Mouse (Mus musculus) intestine, embryonic 16.5 days (tissue): ENCODE measurements around the gene Cdk13. TPM values are rescaled to one million over a fixed set of nuclear protein-coding genes. Genes with fewer than 3 reads are reported as not detected.

Experiments
- ATAC-seq: fragments of 200-750 bp; cut with Nextera tagmentation; 2 replicates; pipeline ENCODE4 v1.8.0; 2017; ENCODE audit warnings: moderate TSS enrichment, moderate library complexity
- H3K27ac ChIP-seq: fragments of 300-500 bp; sonication (generic); 2 replicates; pipeline ENCODE4 v1.5.1; 2014; ENCODE audit warnings: mild to moderate bottlenecking, low read length
- H3K27me3 ChIP-seq: fragments of 300-500 bp; sonication (generic); replicated peaks from 2 replicates; pipeline ENCODE4 v1.6.1; 2014; ENCODE audit warnings: low read length, control low read depth, mixed read lengths; ENCODE audit not compliant: control insufficient read depth, insufficient read depth
- H3K36me3 ChIP-seq: fragments of 300-500 bp; sonication (generic); 2 replicates; pipeline ENCODE4 v1.6.1; 2014; ENCODE audit warnings: low read length, control low read depth; ENCODE audit not compliant: control insufficient read depth, insufficient read depth
- H3K4me1 ChIP-seq: fragments of 300-500 bp; sonication (generic); 2 replicates; pipeline ENCODE4 v1.6.1; 2014; ENCODE audit warnings: low read length, control low read depth, mixed read lengths; ENCODE audit not compliant: control insufficient read depth, insufficient read depth
- H3K4me2 ChIP-seq: fragments of 300-500 bp; sonication (generic); 2 replicates; pipeline ENCODE4 v1.6.1; 2014; ENCODE audit warnings: low read depth, low read length, control low read depth
- H3K4me3 ChIP-seq: fragments of 300-500 bp; sonication (generic); 2 replicates; pipeline ENCODE4 v1.5.1; 2014; ENCODE audit warnings: mild to moderate bottlenecking, low read length
- H3K9ac ChIP-seq: fragments of 300-500 bp; sonication (generic); 2 replicates; pipeline ENCODE4 v1.6.1; 2014; ENCODE audit warnings: low read depth, low read length
- H3K9me3 ChIP-seq: fragments of 300-500 bp; sonication (generic); 2 replicates; pipeline ENCODE4 v1.6.1; 2016; ENCODE audit warnings: low read length, control low read depth; ENCODE audit not compliant: control insufficient read depth
- WGBS: fragments of 180-500 bp; shearing (Covaris S2); extraction: QIAGEN DNeasy Blood & Tissue Kit; methylation state at CpG from one replicate; pipeline ENCODE4 v1.1.7; 2014; 5-methylcytosine and 5-hydroxymethylcytosine counted together
- polyA plus RNA-seq: library from polyadenylated mRNA; unstranded; fragments of >200 nt; fragmentation: Nextera tagmentation; extraction: Ambion mirVana; gene quantifications from 2 replicates; pipeline ENCODE4 v1.2.1, GENCODE M21; 2015

Cdk13 gene
- polyA plus RNA-seq, 1 experiment from 2014 or later = 7.0 TPM

GRCm38 (mm10) chr13:17775364-17775763 is 29.5 kb downstream of the Cdk13 start:
- Histone ChIP-seq H3K4me3 (no peak overlapping the region), H3K4me2 (no peak overlapping the region), H3K4me1 (no peaks in the 10 kb centered on the region), H3K9ac (no peak overlapping the region), H3K36me3 (peaks cover 8% of the 10 kb centered on the region; the same call in 1 of the 2 replicates), H3K27me3 (no peaks in the 10 kb centered on the region), H3K27ac (no peak overlapping the region), H3K9me3 (no peaks in the 10 kb centered on the region)
- 0 out of 2 replicates have a peak, but pooled peaks have one; percentile 42 for ATAC-seq

DNA sequence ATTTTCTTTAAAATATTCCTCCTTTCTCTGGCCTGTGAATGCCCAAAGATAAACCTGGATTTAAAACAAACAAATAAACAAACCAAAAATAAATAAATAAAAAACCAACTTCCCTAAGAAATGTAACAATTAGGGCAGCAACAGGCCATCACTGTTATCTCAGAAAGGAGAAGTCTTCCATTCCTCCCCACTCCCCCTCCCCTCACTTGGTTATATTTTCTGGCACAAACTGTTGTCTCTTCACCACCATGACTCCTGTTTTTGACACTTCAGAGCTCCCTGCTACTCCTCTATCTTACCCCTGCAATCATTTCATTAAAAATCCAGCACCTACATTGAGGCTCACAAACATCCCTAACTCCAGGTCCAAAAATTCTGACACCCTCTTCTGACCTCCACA is 31.8 kb downstream of the Cdk13 start:
- no peaks in the 10 kb centered on the region for H3K27me3 ChIP-seq
- H3K4me1 ChIP-seq = no peaks in the 10 kb centered on the region
- H3K9ac ChIP-seq = no peak overlapping the region
- peaks cover 8% of the 10 kb centered on the region; the same call in 1 of the 2 replicates for H3K36me3 ChIP-seq
- no peak overlapping the region for H3K27ac ChIP-seq
- no peak overlapping the region for H3K4me3 ChIP-seq
- no peak overlapping the region for H3K4me2 ChIP-seq
- H3K9me3 ChIP-seq = no peaks in the 10 kb centered on the region
- ATAC-seq = no peak

GRCm38 (mm10) chr13:17772574-17772973 is 32.3 kb downstream of the Cdk13 start:
- Histone ChIP-seq H3K27ac (no peak overlapping the region), H3K36me3 (peaks cover 8% of the 10 kb centered on the region; the same call in 1 of the 2 replicates), H3K4me2 (no peak overlapping the region), H3K4me3 (no peak overlapping the region), H3K9ac (no peak overlapping the region), H3K9me3 (no peaks in the 10 kb centered on the region), H3K27me3 (no peaks in the 10 kb centered on the region), H3K4me1 (no peaks in the 10 kb centered on the region)
- WGBS = 77% methylated on average over 6 of the region's 6 CpGs
- ATAC-seq = no peak

DNA sequence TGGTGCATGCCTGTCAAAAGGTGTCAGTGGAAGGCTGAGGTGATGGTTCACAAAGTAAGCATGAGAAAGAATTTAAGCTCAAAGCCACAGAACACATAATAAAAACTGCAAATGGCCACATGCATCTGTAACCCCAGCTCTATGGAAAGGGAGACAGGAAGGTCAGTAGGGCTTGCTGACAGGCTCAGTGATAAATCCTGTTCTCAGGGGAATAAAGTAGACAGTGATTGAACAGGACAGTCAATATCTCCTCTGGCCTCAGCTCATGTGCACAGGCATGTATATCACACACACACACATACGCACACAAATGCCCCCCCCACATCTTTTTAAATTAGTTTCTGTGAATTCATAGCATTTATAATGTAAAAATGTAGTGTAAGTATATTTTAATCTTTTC is 42.5 kb downstream of the Cdk13 start:
- no peaks in the 10 kb centered on the region for H3K27me3 ChIP-seq
- H3K9me3 ChIP-seq = no peaks in the 10 kb centered on the region
- H3K4me2 ChIP-seq = no peak overlapping the region
- H3K9ac ChIP-seq = no peak overlapping the region
- no peak overlapping the region for H3K4me3 ChIP-seq
- ATAC-seq = no peak
- H3K4me1 ChIP-seq = no peaks in the 10 kb centered on the region
- no peak overlapping the region for H3K27ac ChIP-seq
- H3K36me3 ChIP-seq = 0 out of 2 replicates have a peak, but pooled peaks cover 3% of the 10 kb centered on the region
- 97% methylated on average over 1 of the region's 1 CpGs for WGBS

DNA sequence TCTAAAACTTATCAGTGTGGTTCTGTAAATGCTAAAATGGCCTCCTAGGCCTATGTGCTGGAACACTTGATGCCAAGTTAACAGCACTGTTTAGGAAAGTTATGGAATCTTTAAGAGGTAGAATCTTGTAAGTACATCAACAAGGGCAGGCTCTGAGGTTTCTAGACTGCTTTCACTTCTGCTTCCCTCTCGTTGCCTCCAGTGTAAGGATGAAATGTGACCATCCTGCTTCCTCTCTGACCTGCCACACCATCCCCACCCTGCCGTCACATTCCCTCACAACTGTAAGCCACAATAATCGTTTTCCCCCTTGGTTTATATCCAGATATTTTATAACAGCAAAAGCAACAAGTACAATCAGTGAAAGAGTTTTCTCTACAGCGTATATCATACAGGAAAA is 49.9 kb downstream of the Cdk13 start:
- no peak for ATAC-seq
- Histone ChIP-seq H3K27ac (no peak overlapping the region), H3K4me3 (no peak overlapping the region), H3K4me2 (no peak overlapping the region), H3K9ac (no peak overlapping the region), H3K9me3 (no peaks in the 10 kb centered on the region), H3K36me3 (no peaks in the 10 kb centered on the region), H3K27me3 (no peaks in the 10 kb centered on the region), H3K4me1 (no peaks in the 10 kb centered on the region)
- 80% methylated on average over 4 of the region's 4 CpGs for WGBS

GRCm38 (mm10) chr13:17728798-17729197 is 76.1 kb downstream of the Cdk13 start:
- no peak for ATAC-seq
- Histone ChIP-seq H3K4me1 (no peaks in the 10 kb centered on the region), H3K27me3 (no peaks in the 10 kb centered on the region), H3K9me3 (no peaks in the 10 kb centered on the region), H3K4me2 (no peak overlapping the region), H3K36me3 (no peaks in the 10 kb centered on the region), H3K9ac (no peak overlapping the region), H3K27ac (no peak overlapping the region), H3K4me3 (no peak overlapping the region)
- 85% methylated on average over 3 of the region's 3 CpGs for WGBS

- whole genome bisulfite sequencing = 92% methylated on average over 4 of the region's 4 CpGs
- Histone ChIP-seq H3K4me2 (no peak overlapping the region), H3K9me3 (no peaks in the 10 kb centered on the region), H3K36me3 (no peaks in the 10 kb centered on the region), H3K27ac (no peak overlapping the region), H3K9ac (no peak overlapping the region), H3K27me3 (no peaks in the 10 kb centered on the region), H3K4me1 (no peaks in the 10 kb centered on the region), H3K4me3 (no peak overlapping the region)
- no peak for ATAC-seq
Observed at GRCm38 (mm10) chr13:17727922-17728321, 77.0 kb downstream of the Cdk13 start.

DNA sequence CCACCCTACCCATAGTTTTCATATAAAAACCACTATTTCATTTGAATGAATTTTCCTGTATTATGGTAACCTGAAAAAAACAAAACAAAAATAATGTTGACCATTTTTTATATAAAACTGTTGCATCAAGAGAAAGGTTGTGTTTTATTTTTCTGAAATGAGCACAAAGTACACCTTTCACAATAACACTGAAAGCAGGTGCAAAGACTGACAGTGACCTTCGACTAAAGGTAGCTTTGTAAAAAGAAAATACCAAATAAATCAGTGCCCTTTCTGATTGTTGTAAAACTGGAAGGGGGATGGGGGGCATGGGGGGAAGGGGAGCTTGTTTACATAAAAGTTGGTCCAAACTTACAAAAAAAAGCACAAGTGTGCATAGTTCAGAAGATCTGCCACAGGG is 87.5 kb downstream of the Cdk13 start:
- Histone ChIP-seq H3K36me3 (no peaks in the 10 kb centered on the region), H3K4me2 (no peak overlapping the region), H3K9me3 (no peaks in the 10 kb centered on the region), H3K4me1 (no peaks in the 10 kb centered on the region), H3K9ac (no peak overlapping the region), H3K4me3 (no peak overlapping the region), H3K27ac (no peak overlapping the region), H3K27me3 (no peaks in the 10 kb centered on the region)
- WGBS = 92% methylated on average over 1 of the region's 1 CpGs
- ATAC-seq = no peak

GRCm38 (mm10) chr13:17708784-17709311 is 96.0 kb downstream of the Cdk13 start:
- Histone ChIP-seq H3K27me3 (no peaks in the 10 kb centered on the region), H3K36me3 (no peaks in the 10 kb centered on the region), H3K9ac (no peak overlapping the region), H3K4me3 (no peak overlapping the region), H3K9me3 (no peaks in the 10 kb centered on the region), H3K4me1 (no peaks in the 10 kb centered on the region), H3K4me2 (no peak overlapping the region), H3K27ac (no peak overlapping the region)
- ATAC-seq = no peak
- WGBS = 83% methylated on average over 5 of the region's 5 CpGs

DNA sequence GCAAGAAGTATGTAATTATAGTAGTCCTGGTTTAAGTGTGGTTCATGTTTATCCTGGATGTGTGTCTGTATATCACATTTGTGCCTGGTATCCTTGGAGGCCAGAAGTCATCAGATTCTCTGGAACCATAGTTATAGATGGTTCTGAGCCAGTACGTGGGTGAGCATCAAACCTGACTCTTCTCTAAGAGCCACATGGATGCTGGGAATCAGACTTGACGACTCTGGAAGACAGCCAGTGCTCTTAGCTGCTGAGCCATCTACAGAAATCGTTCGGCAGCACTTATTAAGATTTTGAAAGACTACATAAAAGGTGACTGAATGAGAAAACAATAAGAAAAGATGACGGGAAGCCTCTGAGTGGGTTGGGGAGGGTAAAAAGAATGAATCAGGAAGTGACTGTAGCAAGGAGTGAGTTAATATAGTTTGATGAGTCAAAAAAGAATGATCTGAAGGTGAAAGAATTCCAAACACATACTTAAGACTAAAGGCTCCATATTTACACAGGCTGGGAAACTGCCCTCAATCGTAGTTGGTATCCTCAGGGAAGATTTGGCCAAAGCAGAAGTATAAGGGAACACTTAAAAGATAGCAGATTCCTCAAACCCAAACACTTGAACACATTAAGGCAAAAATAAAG is 99.6 kb downstream of the Cdk13 start:
- Histone ChIP-seq H3K9me3 (no peaks in the 10 kb centered on the region), H3K9ac (no peak overlapping the region), H3K36me3 (no peaks in the 10 kb centered on the region), H3K4me3 (no peak overlapping the region), H3K4me2 (no peak overlapping the region), H3K4me1 (no peaks in the 10 kb centered on the region), H3K27ac (no peak overlapping the region), H3K27me3 (no peaks in the 10 kb centered on the region)
- WGBS = 70% methylated on average over 6 of the region's 6 CpGs
- ATAC-seq = no peak
